Mouse (Mus musculus) gastrocnemius, adult 8-10 months (tissue): ENCODE data around the gene Mgp. TPM values are rescaled to one million over a fixed set of nuclear protein-coding genes. Genes with fewer than 3 reads are reported as not detected.

Experiments used
- DNase-seq, 2 experiments: peaks; one replicate each; pipeline ENCODE4 v3.0.0; 2022; ENCODE audit warnings: low spot score in 2 of 2
- total RNA-seq, 4 experiments: library from RNA; stranded (reverse); gene quantifications; 2 replicates each; pipeline ENCODE4 v1.2.4; 2022

Mgp gene
- 10 to 100 TPM; 25.2 to 67.7 (median 42.4) TPM for total RNA-seq

DNA sequence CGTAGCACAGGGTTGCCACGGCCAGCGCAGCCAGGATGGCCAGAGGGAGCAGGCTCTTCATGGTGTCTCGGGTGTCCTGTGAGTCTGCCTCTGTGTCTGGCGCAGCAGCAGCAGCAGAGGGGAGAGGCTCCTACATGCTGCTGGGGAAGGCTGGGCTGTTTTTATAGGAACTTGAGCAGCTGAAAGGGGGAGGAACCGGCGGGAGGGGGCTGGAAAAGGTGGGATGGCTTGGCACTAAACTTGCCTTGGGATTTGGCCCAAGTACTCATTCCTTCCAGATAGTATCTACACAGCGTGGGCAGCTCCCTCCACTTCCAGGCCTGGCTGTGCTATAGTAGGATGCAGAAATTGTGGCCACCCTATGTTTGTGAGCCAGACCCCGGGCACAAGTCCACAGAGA lies at the start of gene Mgp:
TSS of gene Mgp (minus strand) at position 154 of the 400 bp plus-strand sequence.
- peak; percentile 13 to 37 for DNase-seq

DNA sequence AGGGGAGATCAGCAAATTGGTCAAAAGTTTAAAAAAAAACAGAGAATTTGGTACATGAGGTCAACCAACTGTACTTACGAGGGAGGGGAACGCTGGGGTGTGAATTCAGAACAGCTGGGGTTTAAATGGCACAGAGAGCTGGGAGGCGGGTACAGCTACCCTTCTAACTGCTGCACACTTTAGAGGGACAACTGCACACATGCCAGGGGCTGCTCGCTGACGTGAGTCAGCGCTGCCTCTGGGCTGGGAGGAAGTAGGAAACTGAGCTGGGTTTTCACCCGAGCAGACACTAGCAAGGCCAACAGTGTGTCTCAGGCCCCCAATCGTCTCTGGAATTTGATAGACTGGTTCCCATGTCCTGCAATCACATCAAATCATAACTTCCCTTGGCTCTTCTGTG lies 49.4 kb upstream of the Mgp start:
- no peak for DNase-seq

DNA sequence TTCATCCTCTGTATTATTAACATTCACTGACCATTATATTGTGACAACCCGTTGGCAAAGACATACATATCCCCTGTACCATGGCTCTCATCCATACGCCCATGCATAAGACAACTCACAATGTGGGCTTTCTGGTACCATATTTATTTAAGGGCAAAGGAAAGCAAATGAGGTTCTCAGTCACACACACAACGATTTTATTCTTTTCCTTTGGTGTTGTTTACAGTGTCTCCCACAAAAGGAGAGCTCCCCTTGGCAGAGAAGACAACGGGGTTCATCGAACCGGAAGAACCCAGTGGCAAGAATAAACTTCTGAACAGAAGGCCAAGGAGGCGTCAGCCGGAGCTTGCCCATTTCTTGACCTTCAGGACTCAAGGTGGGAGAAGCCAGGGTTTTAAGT lies 47.9 kb upstream of the Mgp start, which contains the start of gene Pde6h:
TSS of gene Pde6h (plus strand) at position 301 of the 400 bp plus-strand sequence.
- no peak for DNase-seq

DNA sequence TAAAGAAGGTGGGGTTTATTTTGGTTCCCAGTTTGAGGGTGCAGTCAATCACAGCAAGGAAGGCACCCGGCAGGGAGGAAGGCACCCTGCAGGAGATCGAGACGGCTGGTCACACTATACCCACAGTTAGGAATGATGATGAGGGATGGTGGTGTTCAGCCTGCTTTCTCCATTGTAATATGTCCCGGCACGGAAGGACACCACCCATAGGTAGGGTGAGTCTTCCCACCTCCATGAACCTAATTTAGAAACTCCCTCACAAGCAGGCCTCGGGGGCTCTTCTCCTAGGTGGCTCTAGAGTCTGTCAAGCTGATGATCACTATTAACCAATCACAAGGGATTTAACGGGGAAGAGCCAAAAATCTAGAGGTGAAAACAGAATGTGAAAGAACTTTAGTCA lies 47.2 kb upstream of the Mgp start:
- DNase-seq, result no peak

DNA sequence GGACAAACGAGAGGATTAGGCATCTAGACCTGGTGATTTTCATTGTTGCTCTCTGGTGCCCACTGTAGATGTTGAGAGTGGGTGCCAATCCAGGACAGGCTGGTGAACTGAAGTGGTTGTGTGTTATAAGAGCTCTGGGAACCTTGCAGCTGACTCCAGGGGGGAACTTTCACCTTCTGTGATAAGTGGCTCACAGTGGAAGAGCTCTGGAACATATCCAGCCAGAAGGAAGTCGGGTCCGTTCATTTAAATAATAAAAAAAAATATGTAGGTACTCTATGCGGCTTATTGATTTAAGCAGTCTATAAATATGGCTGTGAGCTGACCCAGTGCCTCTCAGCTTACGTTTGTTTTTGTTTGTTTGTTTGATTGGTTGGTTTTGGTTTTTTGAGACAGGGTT lies 46.5 kb upstream of the Mgp start, which contains the start of gene Erp27:
TSS of gene Erp27 (minus strand) at position 101 of the 400 bp plus-strand sequence.
- DNase-seq, result no peak

DNA sequence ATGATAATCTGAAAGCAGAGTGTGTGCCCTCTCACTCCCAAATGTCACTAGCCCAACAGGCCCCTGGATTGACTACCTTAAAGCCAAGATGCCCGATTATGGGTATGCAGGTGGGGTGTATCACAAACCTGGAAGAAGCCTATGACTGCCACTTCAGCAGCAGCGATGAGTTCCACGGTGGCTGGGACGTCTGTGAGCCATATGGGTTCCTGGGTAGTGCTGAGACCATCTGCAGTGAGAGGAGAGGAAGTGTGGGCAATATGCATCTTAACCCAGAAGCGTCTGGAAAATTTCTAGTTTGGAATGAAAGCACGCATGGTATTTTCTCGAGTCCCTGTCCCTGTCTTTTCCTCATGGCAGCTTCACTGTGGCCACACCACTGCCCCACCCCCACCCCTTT lies 46.0 kb upstream of the Mgp start:
- DNase-seq, result no peak

DNA sequence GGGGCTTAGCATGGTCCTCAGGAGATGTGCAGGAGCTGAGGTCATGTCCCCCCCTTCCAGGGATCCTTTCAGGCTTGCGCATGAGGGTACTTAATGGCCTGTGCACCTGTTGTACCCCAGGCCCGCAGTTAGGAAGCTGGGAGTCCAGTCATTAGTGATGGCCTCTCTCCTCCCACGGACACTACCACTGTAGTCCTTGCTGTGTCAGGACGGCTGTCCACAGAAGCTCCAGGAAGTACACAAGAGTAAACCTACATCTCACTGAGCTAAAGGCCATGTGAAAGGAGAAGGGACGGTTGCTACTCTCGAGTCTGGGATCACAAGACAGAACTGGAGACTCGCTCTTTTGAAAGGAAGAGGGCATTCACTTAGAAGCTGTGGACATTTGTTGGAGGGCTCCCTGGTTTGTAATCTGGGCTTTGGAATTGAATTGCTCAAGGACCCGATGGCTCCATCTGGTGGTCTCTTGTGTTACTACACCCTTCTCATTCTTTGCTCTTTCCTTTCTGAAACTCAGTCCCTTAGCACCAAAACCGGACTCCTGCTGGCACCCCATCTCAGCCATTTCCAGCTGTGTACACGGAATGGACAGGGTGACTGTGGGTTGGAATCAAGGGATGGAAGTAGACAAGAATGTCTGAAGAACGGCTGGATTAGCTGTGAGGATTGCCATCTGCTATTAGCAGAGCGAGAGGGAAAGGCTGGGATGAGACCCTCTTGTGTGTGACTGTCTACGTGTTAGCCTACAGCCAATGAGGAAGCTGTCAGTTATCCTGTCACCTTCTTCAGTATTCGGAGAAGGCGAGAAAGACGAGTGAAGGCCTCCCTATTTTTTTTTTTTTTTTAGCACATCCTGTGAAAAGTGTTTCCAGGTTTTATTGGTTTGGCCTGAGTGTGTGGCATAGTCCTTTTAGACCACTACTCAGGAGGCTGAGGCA lies 45.0 kb upstream of the Mgp start:
- peak; percentile 43 to 55 for DNase-seq

DNA sequence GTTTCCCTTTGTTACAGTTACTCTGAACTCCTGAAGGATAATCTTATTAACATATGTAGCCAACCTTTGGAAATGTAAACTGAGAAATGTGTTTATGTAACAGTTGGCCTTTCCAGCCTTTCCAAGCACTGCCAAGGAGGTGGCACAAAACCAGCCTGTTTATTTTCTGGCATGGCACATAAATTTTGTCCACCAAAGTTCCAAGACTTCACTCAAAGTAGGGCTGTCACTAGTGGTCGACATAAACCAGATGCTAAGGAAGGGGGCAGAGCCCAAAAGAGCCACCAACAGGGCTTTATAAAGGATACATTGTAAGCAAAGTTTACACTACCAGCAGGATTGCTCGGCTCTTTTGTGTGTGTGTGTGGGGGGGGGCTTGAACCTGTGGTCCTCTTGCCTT lies 42.3 kb upstream of the Mgp start:
- DNase-seq, result no peak

DNA sequence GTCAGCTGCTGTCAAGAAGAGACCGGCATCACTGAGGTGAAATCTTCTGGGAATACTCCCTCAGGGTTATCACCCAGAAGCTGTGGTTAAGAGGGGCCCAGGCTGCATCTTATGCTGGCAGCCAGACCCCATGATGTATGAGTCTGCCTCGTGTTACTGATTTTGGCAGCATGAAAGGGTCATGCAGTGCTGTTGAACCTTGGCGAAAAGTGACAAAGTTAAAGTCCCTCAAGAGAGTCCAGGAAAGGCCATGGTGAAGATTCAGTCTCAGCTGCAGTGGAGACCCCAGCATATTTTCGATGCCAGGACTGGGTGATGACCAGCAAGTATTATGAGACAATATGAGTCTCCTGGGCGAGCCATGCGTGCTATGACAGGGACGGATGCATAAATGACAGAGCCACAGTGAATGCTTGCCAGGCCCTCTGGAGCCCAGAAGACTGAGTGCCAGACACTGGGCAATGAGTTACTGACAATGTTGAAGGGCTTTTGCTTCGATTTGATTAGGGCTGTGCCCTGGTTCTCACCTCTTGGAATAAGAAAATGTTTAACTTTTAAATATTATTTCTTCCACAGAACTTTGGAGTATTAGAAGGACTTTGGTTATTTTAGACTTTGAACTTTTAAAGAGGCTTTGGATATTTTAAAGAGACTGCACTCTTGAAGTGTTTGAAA lies 40.2 kb upstream of the Mgp start:
- no peak for DNase-seq

DNA sequence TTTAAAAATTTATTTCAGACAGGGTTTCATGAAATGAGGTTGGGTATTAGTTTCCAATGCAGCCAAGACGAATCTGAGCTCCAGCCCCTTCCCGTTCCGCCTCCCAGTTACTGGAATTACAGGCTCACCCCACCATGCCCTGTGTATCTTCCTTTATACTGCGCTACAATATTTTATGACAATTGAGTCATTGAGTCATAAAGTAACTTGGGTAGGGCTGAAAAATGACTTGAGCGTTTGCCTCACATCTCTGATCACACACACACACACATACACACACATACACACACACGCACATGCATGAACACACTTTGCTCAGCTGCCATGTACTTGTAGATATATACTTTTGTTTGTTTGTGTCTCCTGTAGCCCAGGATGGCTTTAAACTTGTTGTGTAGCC lies 38.6 kb upstream of the Mgp start:
- DNase-seq, result no peak

DNA sequence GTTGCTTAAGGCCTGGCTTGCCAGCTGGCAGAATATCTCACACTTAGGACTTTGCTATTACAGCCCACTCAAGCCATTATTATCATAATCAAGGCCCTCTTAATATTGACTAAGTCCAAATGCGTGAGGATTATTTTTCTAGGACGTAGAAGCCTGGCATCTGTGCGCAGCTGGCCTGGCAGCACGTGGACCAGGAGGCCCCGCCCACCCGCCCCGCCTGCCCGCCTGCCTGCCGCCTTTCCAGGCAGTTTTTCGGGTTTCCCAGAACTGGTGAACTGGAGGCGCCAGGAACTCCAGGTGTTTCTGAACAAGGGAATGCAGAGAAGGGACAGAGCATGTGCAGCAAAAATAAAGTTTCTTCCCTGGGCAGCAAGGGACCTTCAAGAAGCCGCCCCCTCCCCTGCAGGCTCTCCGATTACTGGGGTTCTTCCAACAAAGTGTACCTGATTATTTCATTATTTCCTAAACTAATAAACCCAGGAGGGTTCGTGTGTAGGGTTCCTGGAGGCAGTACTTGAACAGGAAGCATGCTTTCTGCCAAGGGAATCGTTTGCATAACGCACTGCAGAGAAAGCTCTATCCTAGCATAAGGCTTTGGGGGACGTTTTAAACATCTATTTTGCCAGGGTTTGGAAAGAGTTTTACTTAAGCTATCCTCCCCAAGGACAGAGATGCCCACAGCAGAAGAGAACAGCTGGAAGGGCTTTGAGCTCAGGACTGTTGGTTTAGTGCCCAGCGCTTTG lies 37.9 kb upstream of the Mgp start:
- DNase-seq, result peak in 1 of 2 experiments; percentile 21

DNA sequence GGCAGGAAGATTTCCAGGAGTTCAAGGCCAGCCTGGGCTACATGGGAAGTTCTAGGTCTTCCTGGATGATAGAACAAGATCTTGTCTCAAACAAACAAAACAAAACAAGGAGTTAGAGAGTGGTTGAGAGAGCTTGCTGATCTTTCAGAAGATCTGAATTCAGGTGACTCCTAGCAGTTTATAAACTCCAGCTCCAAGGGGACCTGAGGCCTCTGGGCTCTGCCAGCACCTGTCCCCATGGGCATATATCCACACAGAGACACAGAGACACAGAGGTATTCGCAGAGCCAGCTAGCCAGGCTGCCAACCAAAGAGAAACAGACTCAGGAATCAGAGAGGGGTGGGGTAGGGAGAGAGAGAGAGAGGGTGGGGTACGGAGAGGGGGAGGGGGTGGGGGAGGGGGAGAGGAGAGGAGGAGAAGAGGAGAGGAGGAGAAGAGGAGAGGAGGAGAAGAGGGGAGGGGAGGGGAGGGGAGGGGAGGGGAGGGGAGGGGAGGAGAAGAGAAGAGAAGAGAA lies 37.2 kb upstream of the Mgp start:
- no peak for DNase-seq

DNA sequence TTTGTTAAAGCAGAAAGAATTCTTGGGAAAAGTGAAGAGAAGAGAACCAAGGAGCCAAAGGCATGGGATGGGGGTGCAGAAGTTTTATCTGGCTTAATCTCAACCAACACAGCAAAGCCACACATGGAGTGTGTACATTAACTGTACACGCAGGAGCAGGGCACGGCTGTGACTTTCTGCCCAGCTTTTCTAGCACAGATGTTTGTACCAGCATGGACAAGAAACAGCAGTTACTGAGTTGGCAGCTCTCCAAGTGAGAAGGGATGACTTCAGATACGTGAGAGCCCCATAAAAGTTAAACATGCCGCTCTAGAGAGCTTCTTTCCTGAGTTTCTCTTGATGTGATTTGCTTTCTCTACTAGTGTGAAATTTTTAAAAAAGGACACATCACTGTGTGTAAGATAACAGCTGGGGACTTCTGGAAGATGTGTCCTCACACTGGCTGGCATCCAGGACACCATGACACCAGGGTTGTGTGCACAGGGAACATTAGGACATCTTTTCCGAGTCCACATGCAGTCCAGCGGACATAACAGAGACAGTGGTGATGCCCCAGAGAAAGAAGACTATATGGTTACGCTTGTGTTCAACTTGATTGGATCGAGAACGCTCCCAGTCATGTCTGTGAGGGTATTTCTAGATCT lies 34.7 kb upstream of the Mgp start:
- DNase-seq, result no peak

DNA sequence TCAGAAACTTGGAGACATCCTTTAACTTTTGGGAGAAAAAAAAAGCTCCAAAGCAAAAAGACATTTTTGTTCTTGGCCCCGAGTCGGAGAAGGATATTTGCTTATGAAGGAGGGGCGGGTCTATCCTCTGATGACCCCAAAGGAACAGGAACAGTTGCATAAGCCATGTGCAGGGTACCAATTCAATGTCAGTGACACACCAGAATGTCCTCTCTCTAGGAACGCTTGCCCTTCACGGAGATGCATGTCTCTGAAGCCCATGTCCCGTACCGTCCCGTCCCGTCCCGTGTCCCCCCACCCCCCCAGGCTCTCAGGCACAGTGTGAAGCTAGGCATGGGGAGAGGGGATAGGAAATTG lies 31.3 kb upstream of the Mgp start:
- no peak for DNase-seq

DNA sequence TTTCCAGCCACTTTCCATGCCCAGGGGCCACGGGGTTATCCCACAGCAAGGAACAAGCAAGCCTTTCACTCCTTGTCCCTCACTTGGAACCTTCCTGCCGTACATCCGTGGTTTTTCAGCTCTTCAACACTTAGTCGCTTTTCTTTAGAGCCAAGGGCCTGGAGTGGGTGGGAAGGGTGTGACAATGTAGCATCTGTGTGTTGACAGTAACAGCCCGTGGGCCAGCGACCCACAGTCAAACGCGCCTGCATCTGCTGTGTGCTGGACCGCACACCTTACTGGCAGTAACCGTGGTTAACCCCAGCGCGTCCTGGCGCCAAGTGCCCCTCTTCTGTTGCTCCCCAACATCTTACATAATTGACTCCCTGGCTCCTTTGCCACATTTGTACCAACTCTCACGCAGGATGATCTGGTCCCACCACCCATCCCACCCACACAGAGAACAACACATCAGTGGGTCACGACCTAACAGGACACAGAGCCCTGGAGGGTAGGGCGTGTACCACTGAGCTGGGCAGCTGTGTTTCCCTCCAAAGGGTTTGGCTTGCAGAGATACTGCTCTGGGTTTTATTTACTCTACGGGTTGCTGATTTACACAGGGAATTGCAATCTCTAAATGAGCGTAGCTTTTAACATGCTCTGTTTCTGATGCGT lies 30.8 kb upstream of the Mgp start:
- no peak for DNase-seq

DNA sequence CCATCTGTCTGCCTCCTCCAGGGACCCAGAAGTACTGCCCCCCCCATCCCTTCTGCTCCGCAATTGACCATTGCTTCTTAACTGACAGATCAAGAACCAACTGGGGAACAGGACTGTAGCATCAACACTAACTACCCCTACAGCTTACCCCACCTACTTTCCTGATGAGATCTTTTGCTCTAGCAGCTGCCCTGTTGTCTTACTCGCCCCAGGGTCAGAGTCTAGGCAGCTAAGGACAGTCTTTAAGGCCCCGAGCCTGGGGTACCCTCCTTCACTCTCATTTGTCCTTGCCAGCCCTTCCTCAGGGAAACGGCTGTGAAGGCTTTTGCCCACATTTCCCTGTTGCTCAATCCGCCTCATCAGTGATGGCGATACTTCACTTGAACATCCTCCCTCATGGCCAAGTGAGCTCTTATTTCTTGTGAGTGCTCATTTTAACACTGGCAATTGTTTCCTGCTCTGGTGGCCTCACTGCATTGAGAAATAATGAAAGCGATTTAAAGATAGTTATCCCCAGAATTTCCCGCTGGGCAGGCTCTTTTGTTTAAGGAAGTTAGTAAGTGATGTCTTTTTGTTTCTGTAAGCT lies 28.4 kb upstream of the Mgp start:
- DNase-seq, result no peak

DNA sequence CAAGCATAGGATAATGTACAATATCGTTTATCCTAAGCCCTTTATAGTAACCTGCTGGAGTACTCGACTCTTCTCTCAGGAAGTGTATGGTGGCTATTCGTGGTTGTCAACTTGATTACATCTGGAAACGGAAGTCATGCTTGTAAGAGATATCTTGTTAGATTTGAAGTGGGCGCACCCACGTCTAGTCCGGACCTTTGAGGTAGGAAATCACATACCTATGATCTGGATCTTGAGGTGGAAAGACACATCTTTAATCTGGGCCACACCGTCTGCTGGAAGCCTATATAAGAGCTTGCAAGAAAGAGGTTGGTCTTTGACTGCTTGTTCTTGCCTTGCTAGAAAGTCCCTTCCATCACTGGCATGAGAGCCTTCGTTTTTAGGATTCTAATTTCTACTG lies 26.9 kb upstream of the Mgp start:
- no peak for DNase-seq

DNA sequence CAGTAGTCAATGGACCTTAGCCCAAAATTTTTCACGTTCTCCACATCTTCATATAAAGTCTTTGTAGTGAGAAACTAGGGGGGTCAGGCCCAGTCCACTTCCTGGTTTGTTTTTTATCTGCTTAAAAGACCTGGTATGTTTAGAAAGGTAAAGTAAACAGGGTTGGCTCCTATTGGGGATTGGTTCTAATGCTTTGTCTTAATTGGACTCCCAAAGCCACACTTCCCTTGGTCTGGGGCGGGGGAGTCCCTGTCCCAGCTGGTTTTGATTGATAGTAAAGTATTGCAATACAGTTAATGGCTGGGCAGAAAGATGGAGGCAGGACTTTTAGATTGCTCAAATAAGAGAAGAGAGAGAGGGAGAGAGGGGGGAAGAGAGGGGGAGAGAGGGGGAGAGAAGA lies 25.4 kb upstream of the Mgp start:
- no peak for DNase-seq

DNA sequence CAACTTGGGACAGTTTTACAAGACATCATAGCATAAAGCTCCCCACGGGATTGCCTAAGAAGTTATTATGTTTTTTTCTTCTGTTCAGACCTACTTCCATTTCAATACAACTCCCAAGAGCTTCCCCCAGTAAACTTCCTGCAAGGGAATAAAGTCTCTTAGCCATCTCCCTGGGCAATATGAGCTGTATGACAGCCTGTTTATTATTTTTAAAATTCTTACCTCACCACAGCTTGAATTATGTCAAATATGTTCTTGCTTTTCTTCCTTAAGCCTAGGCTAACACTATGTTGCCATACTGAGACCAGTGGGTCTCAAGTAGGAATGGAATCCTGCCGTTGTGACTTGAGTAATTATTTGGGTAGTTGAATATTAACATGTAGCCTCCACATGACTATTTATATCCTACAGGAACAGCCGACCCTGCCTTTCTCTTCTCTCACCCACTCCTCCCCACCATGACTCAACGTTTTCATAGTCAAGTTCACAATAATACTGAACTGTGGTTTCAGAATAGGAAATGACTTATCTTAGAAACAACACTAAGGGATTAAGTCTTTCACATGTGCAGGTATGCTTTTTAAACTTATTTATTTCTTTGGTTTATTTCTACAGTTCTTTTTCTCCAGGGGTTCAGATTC lies 24.9 kb upstream of the Mgp start:
- no peak for DNase-seq

DNA sequence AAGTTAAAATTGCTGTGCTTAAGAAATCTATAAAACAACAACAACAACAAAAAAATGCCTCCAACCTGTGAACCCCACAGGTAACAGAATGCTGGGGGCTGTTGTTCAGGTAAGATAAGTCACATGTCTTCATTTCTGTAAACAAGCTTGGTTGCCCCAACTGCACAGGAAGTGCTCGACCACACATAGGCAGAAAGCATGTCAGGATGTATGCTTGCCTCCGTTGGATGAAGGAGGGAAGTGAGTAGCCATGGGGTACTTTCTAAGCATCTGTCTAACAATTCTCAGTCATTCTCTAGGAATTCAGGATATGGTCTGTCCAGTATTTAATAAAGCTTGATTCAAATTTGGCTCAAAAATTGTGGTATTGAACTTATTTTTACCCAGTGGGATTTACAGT lies 23.3 kb upstream of the Mgp start:
- DNase-seq, result no peak
